Mouse (Mus musculus): Measurements from ENCODE around the gene Rpl35a. TPM values are rescaled to one million over a fixed set of nuclear protein-coding genes. Genes with fewer than 3 reads are reported as not detected.
A peak's percentile ranks its signal among the peaks of the same experiment; 100 is the strongest.

Gene Rpl35a
- 737 and 843 TPM in 2 replicates for polyA plus RNA-seq (2016; fragmentation: Nextera tagmentation; extraction: Ambion mirVana)

GRCm38 (mm10) chr16:33056095-33056785 is at the start of gene Rpl35a, which contains the start of gene Iqcg:
Gene Rpl35a (plus strand): TSS chr16:33056453.
Gene Iqcg (minus strand): TSS chr16:33056218.
- Histone ChIP-seq H3K27ac (peak within 1 kb of the TSS; percentile 96), H3K36me3 (peaks cover 33% of the 10 kb centered on the region), H3K4me1 (peaks cover 12% of the 10 kb centered on the region; the same call in 1 of the 2 replicates), H3K27me3 (ENCODE audit: insufficient read depth, poor library complexity, severe bottlenecking) (no peaks in the 10 kb centered on the region), H3K4me3 (peak within 1 kb of the TSS; percentile 95), H3K9me3 (no peaks in the 10 kb centered on the region)
- peak; percentile 95 for DNase-seq (ENCODE audit: low spot score)
- under 1% methylated on average over 47 of the region's 47 CpGs for WGBS

GRCm38 (mm10) chr16:33006888-33007287 is 49.4 kb upstream of the Rpl35a start:
- Histone ChIP-seq H3K27ac (no peak overlapping the region), H3K4me1 (no peaks in the 10 kb centered on the region; the same call in 1 of the 2 replicates), H3K9me3 (no peaks in the 10 kb centered on the region), H3K36me3 (peaks cover 60% of the 10 kb centered on the region), H3K4me3 (no peak overlapping the region), H3K27me3 (ENCODE audit: insufficient read depth, poor library complexity, severe bottlenecking) (no peaks in the 10 kb centered on the region)
- WGBS: 89% methylated on average over 7 of the region's 7 CpGs
- no peak for DNase-seq (ENCODE audit: low spot score)

- Histone ChIP-seq H3K9me3 (no peaks in the 10 kb centered on the region), H3K27me3 (ENCODE audit: insufficient read depth, poor library complexity, severe bottlenecking) (no peaks in the 10 kb centered on the region), H3K27ac (no peak overlapping the region), H3K4me1 (no peaks in the 10 kb centered on the region; the same call in 1 of the 2 replicates), H3K36me3 (peaks cover 64% of the 10 kb centered on the region), H3K4me3 (no peak overlapping the region)
- WGBS: 92% methylated on average over 7 of the region's 7 CpGs
- DNase-seq (ENCODE audit: low spot score): no peak
Observed at GRCm38 (mm10) chr16:33007436-33007835, 48.8 kb upstream of the Rpl35a start.

- Histone ChIP-seq H3K36me3 (peaks cover 80% of the 10 kb centered on the region), H3K27ac (no peak overlapping the region)
Observed at GRCm38 (mm10) chr16:33010166-33010565, 46.1 kb upstream of the Rpl35a start.

GRCm38 (mm10) chr16:33013801-33014200 is 42.5 kb upstream of the Rpl35a start:
- Histone ChIP-seq H3K27ac (no peak overlapping the region), H3K4me1 (no peaks in the 10 kb centered on the region), H3K36me3 (peaks cover 66% of the 10 kb centered on the region), H3K4me3 (no peak overlapping the region), H3K27me3 (ENCODE audit: insufficient read depth, poor library complexity, severe bottlenecking) (no peaks in the 10 kb centered on the region), H3K9me3 (no peaks in the 10 kb centered on the region)
- WGBS: 90% methylated on average over 5 of the region's 5 CpGs
- DNase-seq (ENCODE audit: low spot score): no peak

More at GRCm38 (mm10) chr16:33010166-33010565, 46.1 kb upstream of the Rpl35a start:
- no peak overlapping the region for H3K4me3 ChIP-seq
- no peaks in the 10 kb centered on the region for H3K27me3 ChIP-seq (ENCODE audit: insufficient read depth, poor library complexity, severe bottlenecking)
- no peak for DNase-seq (ENCODE audit: low spot score)
- no peaks in the 10 kb centered on the region; the same call in 1 of the 2 replicates for H3K4me1 ChIP-seq
- WGBS: 91% methylated on average over 6 of the region's 6 CpGs
- no peaks in the 10 kb centered on the region for H3K9me3 ChIP-seq

- 91% methylated on average over 1 of the region's 1 CpGs for WGBS
Observed at GRCm38 (mm10) chr16:33014921-33015320, 41.3 kb upstream of the Rpl35a start.

GRCm38 (mm10) chr16:33015396-33015907 is 40.8 kb upstream of the Rpl35a start:
- no peaks in the 10 kb centered on the region for H3K9me3 ChIP-seq
- 0 out of 2 replicates have a peak, but pooled peaks cover 3% of the 10 kb centered on the region for H3K4me1 ChIP-seq
- 91% methylated on average over 3 of the region's 3 CpGs for WGBS
- no peaks in the 10 kb centered on the region for H3K27me3 ChIP-seq (ENCODE audit: insufficient read depth, poor library complexity, severe bottlenecking)
- DNase-seq (ENCODE audit: low spot score): no peak
- no peak overlapping the region for H3K4me3 ChIP-seq
- H3K36me3 ChIP-seq: peaks cover 50% of the 10 kb centered on the region
- no peak overlapping the region for H3K27ac ChIP-seq

More at GRCm38 (mm10) chr16:33014921-33015320, 41.3 kb upstream of the Rpl35a start:
- H3K4me3 ChIP-seq: no peak overlapping the region
- H3K36me3 ChIP-seq: peaks cover 55% of the 10 kb centered on the region
- no peak overlapping the region for H3K27ac ChIP-seq
- 0 out of 2 replicates have a peak, but pooled peaks cover 3% of the 10 kb centered on the region for H3K4me1 ChIP-seq
- H3K9me3 ChIP-seq: no peaks in the 10 kb centered on the region
- DNase-seq (ENCODE audit: low spot score): no peak
- no peaks in the 10 kb centered on the region for H3K27me3 ChIP-seq (ENCODE audit: insufficient read depth, poor library complexity, severe bottlenecking)

- Histone ChIP-seq H3K4me3 (no peak overlapping the region), H3K27ac (no peak overlapping the region), H3K27me3 (ENCODE audit: insufficient read depth, poor library complexity, severe bottlenecking) (no peaks in the 10 kb centered on the region), H3K4me1 (0 out of 2 replicates have a peak, but pooled peaks cover 3% of the 10 kb centered on the region), H3K36me3 (peaks cover 46% of the 10 kb centered on the region), H3K9me3 (no peaks in the 10 kb centered on the region)
- DNase-seq (ENCODE audit: low spot score): no peak
- 81% methylated on average over 2 of the region's 2 CpGs for WGBS
Observed at GRCm38 (mm10) chr16:33015986-33016385, 40.3 kb upstream of the Rpl35a start.

- DNase-seq (ENCODE audit: low spot score): no peak
Observed at GRCm38 (mm10) chr16:33017677-33018349, 38.4 kb upstream of the Rpl35a start.

GRCm38 (mm10) chr16:33019117-33019770 is 37.0 kb upstream of the Rpl35a start:
- no peaks in the 10 kb centered on the region for H3K27me3 ChIP-seq (ENCODE audit: insufficient read depth, poor library complexity, severe bottlenecking)
- 76% methylated on average over 21 of the region's 21 CpGs for WGBS
- no peaks in the 10 kb centered on the region for H3K9me3 ChIP-seq
- peaks cover 19% of the 10 kb centered on the region for H3K36me3 ChIP-seq
- 0 out of 2 replicates have a peak, but pooled peaks cover 3% of the 10 kb centered on the region for H3K4me1 ChIP-seq
- no peak overlapping the region for H3K27ac ChIP-seq
- no peak overlapping the region for H3K4me3 ChIP-seq
- no peak for DNase-seq (ENCODE audit: low spot score)

More at GRCm38 (mm10) chr16:33017677-33018349, 38.4 kb upstream of the Rpl35a start:
- Histone ChIP-seq H3K4me3 (no peak overlapping the region), H3K27me3 (ENCODE audit: insufficient read depth, poor library complexity, severe bottlenecking) (no peaks in the 10 kb centered on the region), H3K36me3 (peaks cover 33% of the 10 kb centered on the region), H3K4me1 (0 out of 2 replicates have a peak, but pooled peaks cover 3% of the 10 kb centered on the region), H3K9me3 (no peaks in the 10 kb centered on the region), H3K27ac (no peak overlapping the region)
- 80% methylated on average over 5 of the region's 5 CpGs for WGBS

- Histone ChIP-seq H3K9me3 (no peaks in the 10 kb centered on the region), H3K36me3 (peaks cover 8% of the 10 kb centered on the region; the same call in 1 of the 2 replicates), H3K4me3 (no peak overlapping the region), H3K27me3 (ENCODE audit: insufficient read depth, poor library complexity, severe bottlenecking) (no peaks in the 10 kb centered on the region), H3K4me1 (0 out of 2 replicates have a peak, but pooled peaks cover 3% of the 10 kb centered on the region), H3K27ac (no peak overlapping the region)
- 80% methylated on average over 3 of the region's 3 CpGs for WGBS
- no peak for DNase-seq (ENCODE audit: low spot score)
Observed at GRCm38 (mm10) chr16:33021381-33021780, 34.9 kb upstream of the Rpl35a start.

- Histone ChIP-seq H3K27me3 (ENCODE audit: insufficient read depth, poor library complexity, severe bottlenecking) (no peaks in the 10 kb centered on the region), H3K4me1 (0 out of 2 replicates have a peak, but pooled peaks cover 3% of the 10 kb centered on the region), H3K4me3 (no peak overlapping the region), H3K27ac (no peak overlapping the region), H3K9me3 (no peaks in the 10 kb centered on the region), H3K36me3 (no peaks in the 10 kb centered on the region)
- 5% methylated on average over 4 of the region's 4 CpGs for WGBS
- peak; percentile 92 for DNase-seq (ENCODE audit: low spot score)
Observed at GRCm38 (mm10) chr16:33023750-33024149, 32.5 kb upstream of the Rpl35a start.
